Mouse (Mus musculus) intestine, embryonic 14.5 days (tissue): ENCODE measurements around the gene Dnase1l3. TPM values are rescaled to one million over a fixed set of nuclear protein-coding genes. Genes with fewer than 3 reads are reported as not detected.

ENCODE experiments used
- polyA plus RNA-seq: library from polyadenylated mRNA; unstranded; fragments of >200 nt; fragmentation: Nextera tagmentation; extraction: Ambion mirVana; gene quantifications from 2 replicates; pipeline ENCODE4 v1.2.1, GENCODE M21; 2014

Gene Dnase1l3
- polyA plus RNA-seq, 1 experiment from 2014 or later, result 1.1 TPM

Other genes starting within 250 kb of the Dnase1l3 start
- not detected in 2 replicates for gene Gm26661, start 203.0 kb downstream of the Dnase1l3 start, polyA plus RNA-seq
- 26.7 and 26.8 TPM in 2 replicates for gene Flnb, start 176.6 kb downstream of the Dnase1l3 start, polyA plus RNA-seq
- 0.38 TPM in 1 of 2 replicates, not detected in the other for gene Gm45521, start 37.3 kb downstream of the Dnase1l3 start, polyA plus RNA-seq
- gene Abhd6, start 8.3 kb upstream of the Dnase1l3 start, polyA plus RNA-seq, result 15.5 and 19.5 TPM in 2 replicates
- 67.1 and 67.6 TPM in 2 replicates for gene Rpp14, start 85.8 kb upstream of the Dnase1l3 start, polyA plus RNA-seq
- gene Pxk, start 103.6 kb upstream of the Dnase1l3 start, polyA plus RNA-seq, result 33.9 and 39.4 TPM in 2 replicates
- gene Pdhb, start 178.5 kb upstream of the Dnase1l3 start, polyA plus RNA-seq, result 184 and 200 TPM in 2 replicates
- gene Kctd6, start 219.6 kb upstream of the Dnase1l3 start, polyA plus RNA-seq, result 5.3 and 6.0 TPM in 2 replicates